Mouse (Mus musculus): ENCODE data around the gene Prkrip1.

DNA sequence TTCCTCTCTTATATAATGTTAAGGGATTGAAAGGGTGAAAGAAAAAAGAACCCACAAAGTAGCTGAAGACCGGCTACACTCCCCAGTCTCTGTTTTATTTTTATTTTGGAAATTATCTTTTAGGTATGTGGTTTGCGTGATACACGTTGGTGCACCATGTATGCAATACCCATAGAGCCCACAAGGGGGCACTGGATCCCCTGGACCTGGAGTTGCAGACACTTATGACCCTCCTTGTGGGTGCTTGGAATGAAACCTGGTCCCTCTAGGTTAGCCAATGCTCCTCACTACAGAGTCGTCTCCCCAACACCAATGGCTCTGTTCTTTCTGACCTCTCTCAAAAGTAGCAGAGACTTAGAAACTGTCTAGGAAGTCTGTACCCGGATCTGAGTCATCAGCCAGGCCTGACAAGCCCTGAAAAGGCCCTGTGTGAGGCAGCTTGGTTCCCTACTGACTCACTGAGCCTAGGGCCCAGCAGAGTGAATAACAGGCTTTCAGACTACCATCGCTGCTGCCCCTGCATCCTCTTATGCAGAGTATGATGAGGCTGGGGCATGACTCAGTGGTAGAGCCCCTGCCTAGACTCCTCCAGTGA, 55.5 kb downstream of the Prkrip1 start:
- TF ChIP-seq EP300 (optimal IDR thresholded peaks at IDR 0.05) (no peak), CTCF (IDR thresholded peaks at IDR 0.05; ENCODE audit: low read depth) (peak; percentile 47)
